Mouse (Mus musculus) neural tube, embryonic 15.5 days (tissue): ENCODE measurements around the gene Gm10770. TPM values are rescaled to one million over a fixed set of nuclear protein-coding genes. Genes with fewer than 3 reads are reported as not detected.

Source experiments
- polyA plus RNA-seq: library from polyadenylated mRNA; unstranded; fragments of >200 nt; fragmentation: Nextera tagmentation; extraction: Ambion mirVana; gene quantifications from 2 replicates; pipeline ENCODE4 v1.2.1, GENCODE M21; 2015

The Gm10770 gene
- polyA plus RNA-seq, 1 experiment from 2014 or later: not detected

Other genes starting within 250 kb of the Gm10770 start
- gene Zfp120, start 43.0 kb downstream of the Gm10770 start, polyA plus RNA-seq: 10.4 and 11.5 TPM in 2 replicates
- not detected in 2 replicates for gene Gm14139, start 2.1 kb upstream of the Gm10770 start, polyA plus RNA-seq
- gene Zfp937, start 38.4 kb upstream of the Gm10770 start, polyA plus RNA-seq: 11.8 and 13.4 TPM in 2 replicates
- 3.3 and 3.8 TPM in 2 replicates for gene Gm21994, start 75.9 kb upstream of the Gm10770 start, polyA plus RNA-seq
- 0.06 and 0.10 TPM in 2 replicates for gene Gm14124, start 77.8 kb upstream of the Gm10770 start, polyA plus RNA-seq
- gene Gm10130, start 144.0 kb upstream of the Gm10770 start, polyA plus RNA-seq: 2.3 and 2.4 TPM in 2 replicates
- gene 3300002I08Rik, start 183.1 kb upstream of the Gm10770 start, polyA plus RNA-seq: 15.3 and 17.9 TPM in 2 replicates